Mouse (Mus musculus): ENCODE results near the gene Nr1d1. TPM values are rescaled to one million over a fixed set of nuclear protein-coding genes. Genes with fewer than 3 reads are reported as not detected.

The Nr1d1 gene
- polyA plus RNA-seq, 1 experiment from 2014 or later: 8.9 TPM

GRCm38 (mm10) chr11:98804605-98805004, 29.5 kb upstream of the Nr1d1 start, which contains the start of gene Casc3:
Casc3 (plus strand) TSS chr11:98804905.
- no peak for DNase-seq (ENCODE audit: low spot score)
- Histone ChIP-seq H3K27me3 (replicated peaks; ENCODE audit: insufficient read depth, low read length) (no peaks in the 10 kb centered on the region), H3K36me3 (ENCODE audit: insufficient read depth, low read length) (peaks cover 32% of the 10 kb centered on the region), H3K4me2 (replicated peaks; ENCODE audit: low read depth, low read length) (no peak within 1 kb of the TSS), H3K9ac (replicated peaks; ENCODE audit: low read depth) (no peak within 1 kb of the TSS), H3K27ac (ENCODE audit: low read length) (no peak within 1 kb of the TSS), H3K9me3 (ENCODE audit: low read length) (no peaks in the 10 kb centered on the region), H3K4me1 (ENCODE audit: insufficient read depth, low read depth, low read length) (0 out of 2 replicates have a peak, but pooled peaks cover 2% of the 10 kb centered on the region), H3K4me3 (ENCODE audit: low read depth, low read length) (no peak within 1 kb of the TSS)
- ATAC-seq: no peak
- no peak for TF ChIP-seq CTCF (IDR thresholded peaks at IDR 0.05)
- TF ChIP-seq EP300 (IDR thresholded peaks at IDR 0.05): no peak
- WGBS: 92% methylated on average over 5 of the region's 5 CpGs

GRCm38 (mm10) chr11:98797909-98798308, 22.8 kb upstream of the Nr1d1 start:
- ATAC-seq (no peak), DNase-seq (ENCODE audit: low spot score) (peak; percentile 67)
- peak overlapping the region; percentile 86 for H3K4me2 ChIP-seq (replicated peaks; ENCODE audit: low read depth, low read length)
- H3K9ac ChIP-seq (replicated peaks; ENCODE audit: low read depth): no peak overlapping the region
- peak overlapping the region; percentile 99 for H3K27ac ChIP-seq (ENCODE audit: low read length)
- H3K9me3 ChIP-seq (ENCODE audit: low read length): no peaks in the 10 kb centered on the region
- H3K4me3 ChIP-seq (ENCODE audit: low read depth, low read length): peak overlapping the region; percentile 99; the same call in 1 of the 2 replicates
- peaks cover 8% of the 10 kb centered on the region; the same call in 1 of the 2 replicates for H3K4me1 ChIP-seq (ENCODE audit: insufficient read depth, low read depth, low read length)
- 27% methylated on average over 4 of the region's 4 CpGs for WGBS
- H3K27me3 ChIP-seq (replicated peaks; ENCODE audit: insufficient read depth, low read length): no peaks in the 10 kb centered on the region
- TF ChIP-seq CTCF (IDR thresholded peaks at IDR 0.05) (no peak), EP300 (IDR thresholded peaks at IDR 0.05) (no peak)
- 0 out of 2 replicates have a peak, but pooled peaks cover 13% of the 10 kb centered on the region for H3K36me3 ChIP-seq (ENCODE audit: insufficient read depth, low read length)

- DNase-seq (ENCODE audit: low spot score) (peak; percentile 19), ATAC-seq (no peak)
- no peaks in the 10 kb centered on the region for H3K9me3 ChIP-seq (ENCODE audit: low read length)
- H3K4me3 ChIP-seq (ENCODE audit: low read depth, low read length): peak overlapping the region; percentile 99
- no peaks in the 10 kb centered on the region for H3K27me3 ChIP-seq (replicated peaks; ENCODE audit: insufficient read depth, low read length)
- TF ChIP-seq EP300 (IDR thresholded peaks at IDR 0.05): no peak
- TF ChIP-seq CTCF (IDR thresholded peaks at IDR 0.05): no peak
- H3K27ac ChIP-seq (ENCODE audit: low read length): peak overlapping the region; percentile 99
- H3K4me1 ChIP-seq (ENCODE audit: insufficient read depth, low read depth, low read length): peaks cover 8% of the 10 kb centered on the region; the same call in 1 of the 2 replicates
- H3K4me2 ChIP-seq (replicated peaks; ENCODE audit: low read depth, low read length): peak overlapping the region; percentile 86
- H3K36me3 ChIP-seq (ENCODE audit: insufficient read depth, low read length): 0 out of 2 replicates have a peak, but pooled peaks cover 13% of the 10 kb centered on the region
- H3K9ac ChIP-seq (replicated peaks; ENCODE audit: low read depth): peak overlapping the region; percentile 99
- WGBS: 0% methylated on average over 5 of the region's 5 CpGs
Observed at GRCm38 (mm10) chr11:98797306-98797705, 22.2 kb upstream of the Nr1d1 start.

- H3K36me3 ChIP-seq (ENCODE audit: insufficient read depth, low read length): 0 out of 2 replicates have a peak, but pooled peaks cover 10% of the 10 kb centered on the region
- peak overlapping the region; percentile 99 for H3K4me3 ChIP-seq (ENCODE audit: low read depth, low read length)
- DNase-seq (ENCODE audit: low spot score) (peak; percentile 77), ATAC-seq (no peak)
- peak overlapping the region; percentile 86 for H3K4me2 ChIP-seq (replicated peaks; ENCODE audit: low read depth, low read length)
- H3K9me3 ChIP-seq (ENCODE audit: low read length): no peaks in the 10 kb centered on the region
- peaks cover 8% of the 10 kb centered on the region; the same call in 1 of the 2 replicates for H3K4me1 ChIP-seq (ENCODE audit: insufficient read depth, low read depth, low read length)
- under 1% methylated on average over 23 of the region's 23 CpGs for WGBS
- H3K9ac ChIP-seq (replicated peaks; ENCODE audit: low read depth): peak overlapping the region; percentile 99
- TF ChIP-seq EP300 (IDR thresholded peaks at IDR 0.05): no peak
- TF ChIP-seq CTCF (IDR thresholded peaks at IDR 0.05): 0 out of 2 replicates have a peak, but pooled peaks have one; percentile 6
- peak overlapping the region; percentile 99 for H3K27ac ChIP-seq (ENCODE audit: low read length)
- H3K27me3 ChIP-seq (replicated peaks; ENCODE audit: insufficient read depth, low read length): no peaks in the 10 kb centered on the region
Observed at GRCm38 (mm10) chr11:98796515-98797216, 21.5 kb upstream of the Nr1d1 start.

- peak; percentile 51 for ATAC-seq
- 0% methylated on average over 43 of the region's 74 CpGs for WGBS
- Histone ChIP-seq H3K4me1 (ENCODE audit: insufficient read depth, low read depth, low read length) (peaks cover 8% of the 10 kb centered on the region; the same call in 1 of the 2 replicates), H3K9ac (replicated peaks; ENCODE audit: low read depth) (peak overlapping the region; percentile 99), H3K4me2 (replicated peaks; ENCODE audit: low read depth, low read length) (peak overlapping the region; percentile 86), H3K27me3 (replicated peaks; ENCODE audit: insufficient read depth, low read length) (no peaks in the 10 kb centered on the region), H3K27ac (ENCODE audit: low read length) (peak overlapping the region; percentile 99), H3K4me3 (ENCODE audit: low read depth, low read length) (peak overlapping the region; percentile 99), H3K9me3 (ENCODE audit: low read length) (no peaks in the 10 kb centered on the region), H3K36me3 (ENCODE audit: insufficient read depth, low read length) (0 out of 2 replicates have a peak, but pooled peaks cover 6% of the 10 kb centered on the region)
- peak; percentile 34 for TF ChIP-seq CTCF (IDR thresholded peaks at IDR 0.05)
- no peak for TF ChIP-seq EP300 (IDR thresholded peaks at IDR 0.05)
- DNase-seq (ENCODE audit: low spot score): peak; percentile 72
Observed at GRCm38 (mm10) chr11:98795714-98796514, 20.8 kb upstream of the Nr1d1 start.
